Mouse (Mus musculus) liver (tissue): Measurements from ENCODE around the gene Zfp1.

Experiments used
- DNase-seq: peaks from one replicate; pipeline ENCODE4 v3.0.0-alpha.2; 2020; ENCODE audit warnings: mixed read lengths

Zfp1 gene

DNA sequence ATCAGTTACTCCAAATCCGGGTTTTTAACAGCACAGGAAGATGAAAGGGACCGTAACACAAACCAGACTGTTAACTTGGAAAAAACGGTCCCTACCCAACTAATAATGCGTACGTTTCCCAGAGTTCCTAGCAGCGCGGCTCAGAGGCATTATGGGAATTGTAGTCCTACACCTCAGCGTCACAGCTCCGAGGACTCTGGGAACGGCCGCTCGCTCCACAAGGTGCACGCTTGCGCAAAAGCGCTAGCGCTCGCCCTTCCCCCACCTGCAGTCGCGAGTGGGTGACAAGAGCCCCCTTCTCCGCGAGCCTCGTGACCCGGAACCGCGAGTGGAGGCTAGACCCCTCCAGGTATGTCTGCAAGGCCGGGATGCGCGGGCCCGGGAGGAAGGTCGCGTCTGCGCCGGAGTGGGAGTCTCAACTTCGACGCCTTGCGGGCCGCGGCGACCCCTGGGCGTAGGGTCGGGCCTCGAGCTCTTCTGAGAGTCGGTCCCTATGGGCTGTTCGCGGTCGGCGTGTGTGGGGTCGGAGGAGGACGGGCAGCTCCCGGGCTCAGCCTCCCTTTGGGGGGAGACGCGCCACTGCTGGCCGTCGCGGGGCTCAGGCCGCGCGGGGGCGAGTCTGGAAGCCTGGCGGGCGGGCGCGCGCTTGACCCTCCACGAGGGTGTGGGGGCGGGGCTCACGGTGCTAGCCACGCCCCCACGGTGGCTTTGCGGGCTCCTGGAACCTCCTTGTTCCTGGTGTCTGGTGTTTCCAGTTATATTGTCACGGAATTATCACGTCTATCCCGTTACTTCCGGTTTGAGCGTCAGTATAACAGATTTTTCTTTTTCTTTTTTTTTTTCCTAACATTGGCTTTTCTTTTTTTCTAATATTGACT is at the start of gene Zfp1:
Zfp1 (plus strand) TSS at position 138 of the 878 bp plus-strand sequence.
- peak; percentile 91 for DNase-seq

GRCm38 (mm10) chr8:111594044-111594840 is 49.0 kb upstream of the Zfp1 start:
- DNase-seq: no peak

DNA sequence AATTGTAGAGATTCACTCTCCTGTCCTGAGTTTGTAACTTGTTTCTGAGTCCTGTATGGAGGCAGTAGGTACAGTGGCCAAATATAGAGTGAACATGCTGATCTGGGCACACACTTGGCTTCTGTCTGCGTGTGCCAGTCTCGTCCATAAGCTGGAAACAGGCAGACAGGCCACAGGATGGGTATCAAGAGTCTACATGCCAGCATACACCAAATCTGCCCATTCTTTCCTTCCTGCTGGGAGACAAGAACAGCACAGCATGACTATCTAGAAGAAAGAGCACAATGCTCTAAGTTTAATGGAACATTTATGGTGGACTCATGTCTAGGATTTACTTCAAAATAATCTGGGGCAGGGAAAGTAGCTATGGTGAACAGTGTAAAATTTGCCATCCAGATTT is 48.2 kb upstream of the Zfp1 start:
- DNase-seq: no peak

DNA sequence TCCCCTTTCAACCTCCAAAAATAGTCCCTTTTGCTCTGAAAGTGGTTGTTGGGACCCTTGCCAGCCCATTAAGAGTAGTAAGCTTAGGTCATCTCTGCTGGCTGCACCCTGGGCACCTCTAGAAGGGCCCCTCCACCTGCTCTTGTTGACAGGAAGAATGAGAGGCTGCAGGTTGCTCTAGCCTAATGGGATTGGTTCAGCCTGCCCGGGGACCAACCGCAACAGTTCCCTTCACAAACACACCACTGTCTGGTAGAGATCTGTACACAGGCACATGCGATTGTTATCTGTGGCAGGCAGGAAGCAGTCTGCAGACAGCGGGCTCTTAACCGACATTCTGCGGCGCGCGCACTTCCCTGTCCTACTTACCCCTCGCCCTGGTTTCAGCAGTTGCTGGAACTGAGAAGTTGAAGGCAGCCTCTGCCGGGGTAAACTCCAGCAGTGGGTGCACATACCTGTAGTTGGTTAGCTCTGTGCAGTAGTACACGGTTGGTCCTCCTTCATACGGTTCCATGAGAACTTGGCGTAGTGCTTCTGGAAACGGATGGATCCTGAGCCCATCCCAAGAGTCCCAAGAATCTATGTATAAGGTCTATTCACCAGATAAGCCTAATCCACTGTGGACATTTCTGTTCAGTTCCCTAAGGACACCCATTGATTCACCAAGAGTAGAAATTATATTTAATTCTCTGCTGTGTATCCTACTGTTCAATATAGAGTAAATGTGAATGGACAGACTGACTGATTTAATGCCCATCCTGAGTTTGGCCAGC is 47.3 kb upstream of the Zfp1 start:
- peak; percentile 76 for DNase-seq

DNA sequence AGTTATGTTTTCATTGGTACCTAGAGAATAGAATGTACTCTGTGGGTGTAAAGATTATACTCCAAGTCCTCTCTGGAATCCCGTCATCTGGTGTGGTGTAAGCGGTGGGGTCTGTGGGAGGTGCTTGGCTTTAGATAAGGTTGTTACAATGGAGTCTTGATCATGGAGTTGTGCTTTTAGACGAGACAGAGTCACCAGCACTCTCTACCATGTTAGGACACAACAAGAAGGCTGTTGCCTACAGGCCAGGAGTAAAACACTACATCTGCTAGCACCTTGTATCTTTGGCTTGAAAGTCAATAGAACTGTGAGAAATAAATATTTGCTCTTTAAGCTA is 46.7 kb upstream of the Zfp1 start:
- DNase-seq: peak; percentile 12

DNA sequence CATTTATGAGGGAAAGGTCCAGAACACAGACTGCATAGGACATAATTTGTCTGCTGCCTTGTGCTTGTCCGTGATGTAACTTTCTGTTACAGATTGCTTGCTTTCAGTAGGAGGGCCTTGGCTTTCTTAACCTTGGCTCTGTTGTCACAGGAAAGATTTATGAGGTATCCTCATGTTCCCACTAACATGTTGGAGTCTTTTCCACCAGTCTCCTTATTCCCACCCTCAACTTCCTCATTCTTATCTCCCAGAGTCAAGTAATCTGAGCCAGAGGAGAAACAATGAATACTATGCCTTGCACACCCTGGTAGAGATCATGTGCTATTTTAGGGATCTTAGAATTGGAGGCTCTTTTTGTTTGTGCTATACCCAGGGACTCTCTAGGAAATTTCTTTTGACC is 45.9 kb upstream of the Zfp1 start:
- DNase-seq: no peak

DNA sequence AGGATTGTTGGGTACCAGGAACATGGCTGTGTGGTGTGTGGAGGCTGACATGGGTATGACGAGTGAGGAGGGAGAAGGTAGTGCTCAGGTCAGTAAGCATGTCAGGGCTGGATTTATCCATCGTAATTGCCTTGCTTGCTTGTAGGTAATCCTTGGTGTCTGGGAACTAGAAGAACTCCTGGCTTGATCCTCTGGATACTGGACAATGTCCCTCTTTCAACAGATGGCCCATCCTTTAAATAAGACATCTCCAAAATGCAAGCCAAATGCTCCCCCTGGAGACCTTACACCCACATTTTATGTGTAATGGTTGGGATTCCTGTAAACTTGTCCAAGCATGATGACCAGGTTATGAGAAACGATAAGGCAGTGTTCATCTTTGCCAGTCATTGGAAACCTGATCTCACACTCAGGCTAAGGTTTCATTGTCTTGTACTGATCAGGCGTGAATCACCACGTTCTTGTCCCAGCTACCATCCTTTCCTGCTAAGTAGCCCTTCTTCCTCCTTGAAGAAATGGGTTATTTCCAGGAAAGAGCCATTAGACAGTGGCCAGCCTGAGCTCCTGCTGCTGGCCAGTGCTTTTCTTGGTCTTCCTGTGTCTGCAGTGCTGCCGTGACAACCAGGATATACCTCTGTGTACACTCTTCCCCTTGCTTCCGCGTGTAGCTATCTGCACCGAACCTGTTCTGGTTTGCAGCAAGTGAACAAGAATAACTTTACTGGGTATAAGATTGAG is 43.3 kb upstream of the Zfp1 start:
- no peak for DNase-seq

DNA sequence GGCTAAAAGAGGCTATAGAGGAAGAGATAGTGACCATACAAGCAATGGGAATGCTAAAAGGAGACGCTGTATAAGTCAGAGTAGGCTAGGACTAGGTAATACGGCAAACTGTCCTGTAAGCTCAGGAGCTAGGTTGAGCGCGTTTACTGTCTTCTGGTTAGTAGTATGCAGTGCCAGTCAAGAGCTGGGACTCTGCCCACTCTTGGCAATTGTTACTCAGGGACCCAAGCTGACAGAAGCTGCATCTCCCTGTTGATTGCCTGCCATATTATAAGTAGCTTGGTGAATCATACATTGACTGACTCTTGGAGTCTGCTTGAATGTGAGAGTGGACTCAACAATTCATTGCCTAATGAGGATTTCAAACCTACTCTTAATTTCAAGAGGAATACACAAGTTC is 41.2 kb upstream of the Zfp1 start:
- DNase-seq: no peak

- DNase-seq: no peak
Observed at GRCm38 (mm10) chr8:111604986-111605385, 38.2 kb upstream of the Zfp1 start.

GRCm38 (mm10) chr8:111606961-111607360 is 36.2 kb upstream of the Zfp1 start:
- no peak for DNase-seq

- DNase-seq: no peak
Observed at GRCm38 (mm10) chr8:111607414-111607813, 35.8 kb upstream of the Zfp1 start.

DNA sequence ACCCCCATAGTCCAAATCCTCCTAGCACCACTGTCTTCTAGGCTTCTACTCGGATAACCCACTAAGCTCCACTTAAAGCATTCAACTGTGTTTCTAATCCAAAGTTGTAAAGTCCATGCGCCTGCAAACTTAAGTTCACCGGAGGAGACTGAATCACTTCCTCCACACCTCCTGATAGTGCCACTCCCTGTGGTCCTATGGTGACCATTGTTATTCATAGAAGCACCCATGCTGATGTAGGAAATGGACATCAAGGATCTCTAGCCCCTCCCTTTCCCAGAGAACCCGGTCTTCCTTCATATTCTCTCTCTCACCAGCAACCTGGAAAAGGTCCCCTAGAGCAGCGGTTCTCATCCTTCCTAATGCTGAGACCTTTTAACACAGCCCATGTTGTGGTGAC is 30.0 kb upstream of the Zfp1 start:
- no peak for DNase-seq

GRCm38 (mm10) chr8:111614786-111615701 is 28.2 kb upstream of the Zfp1 start:
- DNase-seq: no peak

DNA sequence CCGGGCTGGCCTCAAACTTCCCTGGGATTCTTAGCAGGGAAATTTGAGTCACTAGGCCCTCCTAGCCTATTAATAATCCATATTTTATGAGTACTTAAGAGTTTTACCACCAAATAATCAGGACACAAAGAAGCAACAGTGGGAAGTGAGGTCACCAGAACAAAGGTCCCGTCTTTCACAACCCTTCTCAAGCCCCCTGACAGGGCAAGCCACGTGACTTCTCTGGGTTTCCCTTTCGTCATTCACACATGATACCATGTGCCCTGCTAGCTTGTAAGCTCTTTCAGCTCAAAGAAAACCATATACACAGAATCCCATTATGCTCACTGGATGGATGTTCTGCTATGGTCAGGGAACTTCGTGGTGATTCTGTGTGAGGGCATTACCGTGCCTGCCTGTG is 25.4 kb upstream of the Zfp1 start:
- no peak for DNase-seq

DNA sequence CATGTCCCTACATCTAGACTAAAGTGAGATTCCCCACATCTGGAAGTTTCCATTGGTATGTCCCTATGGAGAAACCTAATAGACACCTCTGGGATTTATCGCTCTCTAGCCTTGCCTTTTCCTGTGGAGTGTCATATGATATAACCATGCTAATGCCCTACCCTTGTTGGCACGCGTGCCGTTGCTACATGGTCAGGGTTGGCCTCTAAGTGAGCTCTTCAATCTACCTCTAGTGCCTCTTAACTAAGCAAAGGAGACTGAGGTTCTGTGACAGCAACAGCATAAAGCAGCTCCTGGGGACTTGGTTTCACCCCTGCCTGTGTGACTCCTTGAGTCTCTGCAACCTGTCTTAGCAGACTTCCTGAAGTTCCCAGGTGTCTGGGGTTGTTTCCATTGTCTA is 24.9 kb upstream of the Zfp1 start:
- DNase-seq: no peak

GRCm38 (mm10) chr8:111619936-111620335 is 23.3 kb upstream of the Zfp1 start:
- DNase-seq: no peak

- no peak for DNase-seq
Observed at GRCm38 (mm10) chr8:111622104-111622503, 21.1 kb upstream of the Zfp1 start.

GRCm38 (mm10) chr8:111622553-111622952 is 20.6 kb upstream of the Zfp1 start:
- DNase-seq: no peak

- DNase-seq: no peak
Observed at GRCm38 (mm10) chr8:111624081-111624852, 18.9 kb upstream of the Zfp1 start.

GRCm38 (mm10) chr8:111624853-111625221 is 18.4 kb upstream of the Zfp1 start:
- DNase-seq: no peak
